Mouse (Mus musculus): Measurements from ENCODE around the gene Epm2a.

The Epm2a gene

DNA sequence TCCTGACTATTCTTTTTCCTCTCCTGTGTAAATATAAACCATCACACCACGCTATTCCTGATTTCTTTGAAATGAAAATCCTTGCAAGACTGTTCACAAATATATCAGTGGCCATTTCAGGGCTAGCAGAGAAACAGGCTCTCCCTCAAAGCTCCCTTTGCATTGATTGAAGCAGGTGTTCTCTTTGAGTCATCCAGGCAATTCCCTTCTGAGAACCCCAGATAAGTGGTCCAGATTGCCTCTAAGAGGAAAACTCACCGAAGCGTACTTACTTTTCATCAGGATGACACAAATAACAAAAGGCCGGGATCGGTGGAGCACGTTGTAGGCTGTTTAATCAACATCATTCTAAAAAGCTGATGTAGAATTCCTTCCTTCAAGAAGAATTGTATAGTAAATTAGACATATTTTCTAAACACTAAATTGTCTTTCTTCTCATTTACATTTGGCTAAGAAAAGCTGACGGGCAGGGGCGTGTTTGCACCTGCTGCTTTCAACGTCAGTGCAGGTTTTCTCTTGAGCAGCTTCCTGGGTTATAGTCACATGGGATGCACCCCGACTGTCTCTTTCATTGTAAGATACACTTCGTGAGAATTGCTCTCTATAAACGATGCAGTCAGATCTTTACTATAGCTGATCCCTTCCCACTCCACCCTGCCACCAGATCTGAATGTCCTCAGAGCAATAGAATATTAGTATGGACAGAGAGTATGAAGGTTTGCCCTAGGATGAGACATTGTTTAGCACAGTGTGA, 86.0 kb downstream of the Epm2a start:
- no peak for DNase-seq (ENCODE audit: low read depth, low spot score)

DNA sequence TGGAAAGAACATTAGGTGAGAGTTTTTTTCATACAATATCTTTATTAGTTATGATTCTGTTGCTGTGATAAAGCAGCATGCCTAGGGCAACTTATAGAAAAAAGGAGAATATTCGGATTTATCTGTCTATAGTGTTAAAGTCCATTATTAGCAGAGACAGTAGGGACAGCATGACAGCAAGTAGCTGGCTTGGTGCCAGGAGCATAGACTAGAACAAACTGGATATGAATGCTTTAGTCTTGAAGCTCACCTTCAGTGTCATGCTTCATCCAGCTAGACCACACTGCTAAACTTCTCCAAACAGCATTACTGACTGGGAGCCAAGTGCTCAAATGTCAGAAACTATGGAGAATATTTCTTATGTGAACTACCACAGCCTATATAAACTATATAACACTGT, 93.8 kb downstream of the Epm2a start:
- no peak for DNase-seq (ENCODE audit: low read depth, low spot score)

DNA sequence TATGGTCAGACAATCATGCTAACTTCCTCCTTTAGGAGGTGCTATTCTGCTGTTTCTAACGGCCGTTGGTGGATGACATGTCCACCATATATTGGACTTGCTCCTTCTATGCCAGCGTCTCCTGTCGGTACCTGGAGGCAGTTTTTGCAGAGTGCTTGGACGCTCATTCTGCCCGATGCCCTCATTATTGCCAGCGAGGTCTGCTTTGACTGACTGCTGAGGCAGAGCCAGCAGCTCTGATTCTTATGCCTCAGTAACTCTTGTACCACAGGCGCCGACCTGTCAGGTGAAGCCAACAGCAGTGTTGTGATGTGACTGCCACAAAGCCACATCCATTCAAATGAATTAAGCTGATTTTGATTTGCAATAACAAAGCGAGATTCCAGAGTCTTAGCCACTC, 95.3 kb downstream of the Epm2a start:
- no peak for DNase-seq (ENCODE audit: low read depth, low spot score)

DNA sequence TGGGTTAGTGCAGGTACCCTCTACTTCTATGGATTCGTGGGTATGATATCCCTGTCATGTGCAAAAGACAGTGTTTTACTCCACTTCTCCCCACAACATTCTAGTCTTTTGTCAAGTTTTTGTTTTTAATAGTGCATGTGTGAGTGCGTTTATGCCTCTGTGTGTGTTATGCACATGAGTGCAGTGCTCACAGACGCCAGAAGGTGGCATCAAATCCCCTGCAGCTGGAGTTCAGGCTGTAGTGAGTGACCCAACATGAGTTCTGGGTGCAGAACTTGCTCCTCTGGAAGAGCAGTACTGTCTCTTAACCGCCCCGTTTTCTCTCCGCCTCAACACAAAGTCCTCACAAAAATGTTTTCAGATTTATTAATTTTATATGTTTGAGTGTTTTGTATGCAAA, 96.1 kb downstream of the Epm2a start:
- DNase-seq (ENCODE audit: low read depth, low spot score): no peak

DNA sequence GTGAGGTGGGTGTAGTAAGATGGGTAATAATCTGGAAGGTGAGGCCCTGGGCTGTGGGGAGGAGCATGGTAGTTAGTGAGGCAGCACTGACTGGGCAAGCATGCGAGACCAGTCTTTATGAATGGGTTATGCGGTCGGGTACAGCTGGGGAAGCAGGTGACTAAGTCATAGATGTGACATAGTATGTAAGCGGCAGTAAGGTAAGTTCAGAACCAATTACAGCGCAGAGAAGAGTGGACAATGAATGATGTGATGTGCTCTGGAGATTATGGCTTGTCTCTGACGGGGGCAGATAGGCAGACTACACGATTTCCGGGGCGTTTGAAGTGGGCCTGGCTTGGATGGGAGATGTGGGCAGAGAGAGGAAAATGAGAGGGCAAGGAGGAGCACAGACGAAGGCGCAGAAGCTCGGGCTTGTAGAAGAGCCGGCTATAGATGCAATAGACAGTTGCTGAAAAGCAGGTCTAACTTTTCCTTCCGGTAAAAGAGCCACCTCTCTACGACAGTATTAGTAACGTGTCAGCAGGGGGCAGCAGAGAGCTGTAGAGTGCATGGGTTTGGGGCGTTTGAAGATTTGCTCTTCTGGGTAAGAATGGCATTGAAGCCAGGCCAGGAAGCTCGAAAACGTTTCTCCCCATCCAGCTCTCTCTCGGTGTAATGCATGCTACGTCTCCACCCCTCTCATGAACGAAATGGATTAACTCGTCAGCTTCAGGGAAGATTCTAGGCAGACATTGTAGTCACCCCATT, 106.5 kb downstream of the Epm2a start:
- peak; percentile 89 for DNase-seq (ENCODE audit: low read depth, low spot score)

DNA sequence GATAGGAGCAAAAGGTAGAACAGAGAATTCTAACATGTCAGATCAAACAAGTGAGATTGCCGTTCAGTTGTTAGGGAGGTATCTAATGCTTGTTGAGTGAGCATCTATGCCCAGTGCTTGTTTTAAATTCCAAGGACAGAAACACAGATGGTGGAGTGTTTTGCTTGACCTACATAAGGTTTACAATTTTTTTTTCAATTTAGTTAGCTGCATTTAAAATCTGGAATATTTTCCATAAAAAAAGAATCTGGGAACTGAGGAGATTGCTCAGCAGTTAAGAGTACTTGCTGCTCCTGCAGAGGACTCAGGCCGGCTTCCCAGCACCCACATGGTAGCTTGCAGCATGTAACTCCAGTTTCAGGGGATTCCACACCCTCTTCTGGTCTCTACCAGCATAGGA, 109.3 kb downstream of the Epm2a start:
- DNase-seq (ENCODE audit: low read depth, low spot score): no peak

DNA sequence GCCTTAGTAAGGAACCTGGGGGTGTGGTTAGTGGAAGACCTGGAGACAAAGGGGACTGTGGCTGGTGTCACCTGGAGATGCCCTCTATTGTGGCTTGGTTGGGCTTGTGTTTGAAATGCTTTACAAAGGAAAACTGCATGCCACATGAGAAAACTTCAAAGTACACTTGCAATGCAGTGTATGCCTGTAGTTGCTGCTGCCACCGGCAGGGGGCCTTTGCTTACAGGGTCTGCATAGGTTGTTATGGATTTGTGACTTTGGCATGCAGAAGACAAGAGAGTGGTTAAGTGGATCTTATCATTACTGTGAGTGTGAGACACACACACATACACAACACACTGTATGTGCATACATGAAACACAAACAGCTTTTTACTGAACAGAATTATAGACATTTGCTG, 114.2 kb downstream of the Epm2a start:
- no peak for DNase-seq (ENCODE audit: low read depth, low spot score)

DNA sequence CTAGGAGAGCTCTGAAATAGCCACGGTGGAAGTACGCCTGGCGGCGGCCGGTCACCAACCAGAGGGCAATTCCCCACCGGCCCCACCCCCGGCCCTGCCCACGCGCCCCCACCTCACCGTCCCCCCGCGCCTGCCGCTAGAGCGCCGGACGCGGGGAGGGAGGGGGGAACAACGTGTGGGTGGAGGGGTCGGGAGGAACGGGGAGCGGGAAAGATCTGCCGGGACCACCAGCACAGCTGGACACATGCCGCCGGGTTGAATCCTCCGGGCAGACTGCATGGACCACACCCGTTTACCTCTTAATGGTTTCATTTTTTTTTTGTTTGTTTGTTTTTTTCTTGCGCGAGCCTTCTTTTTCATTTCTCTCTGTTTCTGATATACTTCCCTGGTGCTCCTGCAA, 148.8 kb downstream of the Epm2a start:
- peak; percentile 100 for DNase-seq (ENCODE audit: low read depth, low spot score)
